Mouse (Mus musculus) erythroblast, embryonic 14.5 days (primary cell): ENCODE results near the gene Ipo11. TPM values are rescaled to one million over a fixed set of nuclear protein-coding genes. Genes with fewer than 3 reads are reported as not detected.

ENCODE experiments used
- H3K27me3 ChIP-seq: 2 replicates; pipeline ENCODE4 v1.6.1; 2012; ENCODE audit warnings: inconsistent platforms; ENCODE audit not compliant: control insufficient read depth
- H3K36me3 ChIP-seq: 2 replicates; pipeline ENCODE4 v1.6.1; 2012; ENCODE audit warnings: mild to moderate bottlenecking, inconsistent platforms; ENCODE audit not compliant: control insufficient read depth
- H3K4me1 ChIP-seq: 2 replicates; pipeline ENCODE4 v1.6.1; 2012; ENCODE audit warnings: inconsistent platforms; ENCODE audit not compliant: control insufficient read depth
- H3K4me3 ChIP-seq: replicated peaks from 2 replicates; pipeline ENCODE3; 2012; ENCODE audit warnings: moderate library complexity, mild to moderate bottlenecking, inconsistent platforms
- H3K9me3 ChIP-seq: 2 replicates; pipeline ENCODE4 v1.6.1; 2012; ENCODE audit warnings: low read length, inconsistent platforms, mixed read lengths; ENCODE audit not compliant: control insufficient read depth
- GATA1 ChIP-seq: IDR thresholded peaks from 2 replicates; pipeline ENCODE4 v1.6.1; 2012; ENCODE audit warnings: low read length, inconsistent platforms, mixed read lengths
- TAL1 ChIP-seq: IDR thresholded peaks from 3 replicates; pipeline ENCODE4 v1.6.1; 2012; ENCODE audit warnings: low read length, inconsistent platforms, mixed read lengths
- polyA plus RNA-seq: library from polyadenylated mRNA; stranded (reverse); fragments of >175 nt; gene quantifications from 2 replicates; pipeline ENCODE4 v1.2.3, GENCODE M21; 2012

The Ipo11 gene
- polyA plus RNA-seq, result 0.86 and 1.5 TPM in 2 replicates

- TF ChIP-seq GATA1, result no peak
- no peak for TF ChIP-seq TAL1
- H3K4me1 ChIP-seq, result peaks cover 38% of the 10 kb centered on the region
- peaks cover 6% of the 10 kb centered on the region for H3K36me3 ChIP-seq
- H3K4me3 ChIP-seq, result peak within 1 kb of the TSS; percentile 100
- H3K9me3 ChIP-seq, result peaks cover 3% of the 10 kb centered on the region
- no peaks in the 10 kb centered on the region for H3K27me3 ChIP-seq
Measured at GRCm38 (mm10) chr13:106936256-106937137, at the start of gene Ipo11. Gene Ipo11, minus strand, starts transcription at chr13:106936958.

- Histone ChIP-seq H3K4me1 (no peaks in the 10 kb centered on the region), H3K36me3 (peaks cover 90% of the 10 kb centered on the region), H3K4me3 (no peak overlapping the region), H3K27me3 (no peaks in the 10 kb centered on the region), H3K9me3 (no peaks in the 10 kb centered on the region)
- TF ChIP-seq TAL1 (no peak), GATA1 (no peak)
Measured at GRCm38 (mm10) chr13:106961496-106961895, 24.7 kb upstream of the Ipo11 start.

GRCm38 (mm10) chr13:106960557-106960956 lies 23.8 kb upstream of the Ipo11 start:
- H3K9me3 ChIP-seq, result no peaks in the 10 kb centered on the region
- no peaks in the 10 kb centered on the region for H3K4me1 ChIP-seq
- H3K27me3 ChIP-seq, result no peaks in the 10 kb centered on the region
- no peak overlapping the region for H3K4me3 ChIP-seq
- TF ChIP-seq GATA1 (no peak), TAL1 (no peak)
- H3K36me3 ChIP-seq, result peaks cover 91% of the 10 kb centered on the region

- Histone ChIP-seq H3K9me3 (no peaks in the 10 kb centered on the region), H3K4me3 (no peak overlapping the region), H3K36me3 (peaks cover 92% of the 10 kb centered on the region), H3K4me1 (no peaks in the 10 kb centered on the region), H3K27me3 (no peaks in the 10 kb centered on the region)
- no peak for TF ChIP-seq TAL1
- TF ChIP-seq GATA1, result no peak
Measured at GRCm38 (mm10) chr13:106958286-106958685, 21.5 kb upstream of the Ipo11 start.

- H3K4me1 ChIP-seq, result no peaks in the 10 kb centered on the region
- no peak overlapping the region for H3K4me3 ChIP-seq
- H3K9me3 ChIP-seq, result no peaks in the 10 kb centered on the region
- TF ChIP-seq GATA1 (no peak), TAL1 (no peak)
- H3K27me3 ChIP-seq, result no peaks in the 10 kb centered on the region
- H3K36me3 ChIP-seq, result peaks cover 92% of the 10 kb centered on the region
Measured at GRCm38 (mm10) chr13:106957554-106957953, 20.8 kb upstream of the Ipo11 start.

- Histone ChIP-seq H3K4me1 (peaks cover 2% of the 10 kb centered on the region), H3K9me3 (no peaks in the 10 kb centered on the region), H3K27me3 (no peaks in the 10 kb centered on the region), H3K36me3 (peaks cover 91% of the 10 kb centered on the region), H3K4me3 (no peak overlapping the region)
- TF ChIP-seq TAL1, result no peak
- TF ChIP-seq GATA1, result no peak
Measured at GRCm38 (mm10) chr13:106954880-106955279, 18.1 kb upstream of the Ipo11 start.

- Histone ChIP-seq H3K4me1 (peaks cover 34% of the 10 kb centered on the region), H3K36me3 (peaks cover 42% of the 10 kb centered on the region), H3K4me3 (peak overlapping the region; percentile 97), H3K9me3 (no peaks in the 10 kb centered on the region), H3K27me3 (peaks cover 5% of the 10 kb centered on the region; the same call in 1 of the 2 replicates)
- no peak for TF ChIP-seq GATA1
- TF ChIP-seq TAL1, result no peak
Measured at GRCm38 (mm10) chr13:106947583-106947982, 10.8 kb upstream of the Ipo11 start.

- H3K9me3 ChIP-seq, result no peaks in the 10 kb centered on the region
- H3K4me3 ChIP-seq, result peak within 1 kb of the TSS; percentile 97
- peaks cover 5% of the 10 kb centered on the region; the same call in 1 of the 2 replicates for H3K27me3 ChIP-seq
- TF ChIP-seq TAL1, result no peak
- TF ChIP-seq GATA1, result 0 out of 2 replicates have a peak, but pooled peaks have one; percentile 16
- peaks cover 34% of the 10 kb centered on the region for H3K4me1 ChIP-seq
- peaks cover 35% of the 10 kb centered on the region for H3K36me3 ChIP-seq
Measured at GRCm38 (mm10) chr13:106946594-106947540, 10.1 kb upstream of the Ipo11 start, which contains the start of gene Dimt1. Gene Dimt1, plus strand, starts transcription at chr13:106947127.
